Mouse (Mus musculus) stomach, embryonic 15.5 days (tissue): ENCODE results near the gene Erc2. TPM values are rescaled to one million over a fixed set of nuclear protein-coding genes. Genes with fewer than 3 reads are reported as not detected.

Experiments
- ATAC-seq: fragments of 200-750 bp; cut with Nextera tagmentation; 2 replicates; pipeline ENCODE4 v1.8.0; 2017; ENCODE audit warnings: low read depth, moderate number of reproducible peaks, moderate TSS enrichment; ENCODE audit not compliant: insufficient read depth, low FRiP score
- H3K27ac ChIP-seq: fragments of 300-500 bp; sonication (generic); 2 replicates; pipeline ENCODE4 v1.5.1; 2015; ENCODE audit warnings: mild to moderate bottlenecking, inconsistent platforms
- H3K27me3 ChIP-seq: fragments of 300-500 bp; sonication (generic); replicated peaks from 2 replicates; pipeline ENCODE4 v1.6.1; 2015; ENCODE audit warnings: inconsistent platforms
- H3K36me3 ChIP-seq: fragments of 300-500 bp; sonication (generic); 2 replicates; pipeline ENCODE4 v1.6.1; 2015; ENCODE audit warnings: inconsistent platforms
- H3K4me1 ChIP-seq: fragments of 300-500 bp; sonication (generic); 2 replicates; pipeline ENCODE4 v1.6.1; 2015; ENCODE audit warnings: inconsistent platforms
- H3K4me2 ChIP-seq: fragments of 300-500 bp; sonication (generic); 2 replicates; pipeline ENCODE4 v1.6.1; 2015; ENCODE audit warnings: mild to moderate bottlenecking, inconsistent platforms
- H3K4me3 ChIP-seq: fragments of 300-500 bp; sonication (generic); replicated peaks from 2 replicates; pipeline ENCODE4 v1.5.1; 2015; ENCODE audit warnings: inconsistent platforms
- H3K9ac ChIP-seq: fragments of 300-500 bp; sonication (generic); 2 replicates; pipeline ENCODE4 v1.6.1; 2015; ENCODE audit warnings: inconsistent platforms
- H3K9me3 ChIP-seq: fragments of 300-500 bp; sonication (generic); 2 replicates; pipeline ENCODE4 v1.6.1; 2016; ENCODE audit warnings: inconsistent platforms
- WGBS: fragments of 180-500 bp; shearing (Covaris S2); methylation state at CpG from one replicate; pipeline ENCODE4 v1.1.7; 2015; 5-methylcytosine and 5-hydroxymethylcytosine counted together
- polyA plus RNA-seq: library from polyadenylated mRNA; unstranded; fragments of >200 nt; fragmentation: Nextera tagmentation; extraction: Ambion mirVana; gene quantifications from 2 replicates; pipeline ENCODE4 v1.2.1, GENCODE M21; 2015

The Erc2 gene
- polyA plus RNA-seq, 1 experiment from 2014 or later, result 4.8 TPM

DNA sequence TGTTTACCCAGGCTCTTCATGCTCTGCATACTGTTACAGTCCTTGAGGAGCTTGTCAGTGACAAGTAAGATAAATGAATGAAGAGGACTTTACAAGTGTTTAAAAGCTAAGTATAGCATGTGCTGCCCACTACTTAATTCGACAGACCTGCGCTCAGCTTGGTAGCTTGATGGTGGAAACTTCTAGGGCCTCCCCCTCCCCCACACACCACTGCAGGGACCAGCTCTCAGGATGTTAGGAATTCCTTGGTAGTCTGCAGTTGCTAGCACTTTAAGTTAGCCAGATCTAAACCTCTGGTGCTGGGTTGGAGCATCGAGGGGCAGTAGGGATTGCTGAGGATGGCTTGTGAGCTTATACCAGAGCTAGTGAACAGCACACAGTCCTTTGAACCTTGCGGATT is 672.9 kb downstream of the Erc2 start:
- Histone ChIP-seq H3K4me1 (peaks cover 16% of the 10 kb centered on the region; the same call in 1 of the 2 replicates), H3K4me2 (no peak overlapping the region), H3K9me3 (no peaks in the 10 kb centered on the region), H3K36me3 (no peaks in the 10 kb centered on the region), H3K27ac (no peak overlapping the region), H3K9ac (no peak overlapping the region), H3K27me3 (no peaks in the 10 kb centered on the region), H3K4me3 (no peak overlapping the region)
- 22% methylated on average over 4 of the region's 4 CpGs for WGBS
- ATAC-seq, result peak; percentile 53; the same call in 1 of the 2 replicates

DNA sequence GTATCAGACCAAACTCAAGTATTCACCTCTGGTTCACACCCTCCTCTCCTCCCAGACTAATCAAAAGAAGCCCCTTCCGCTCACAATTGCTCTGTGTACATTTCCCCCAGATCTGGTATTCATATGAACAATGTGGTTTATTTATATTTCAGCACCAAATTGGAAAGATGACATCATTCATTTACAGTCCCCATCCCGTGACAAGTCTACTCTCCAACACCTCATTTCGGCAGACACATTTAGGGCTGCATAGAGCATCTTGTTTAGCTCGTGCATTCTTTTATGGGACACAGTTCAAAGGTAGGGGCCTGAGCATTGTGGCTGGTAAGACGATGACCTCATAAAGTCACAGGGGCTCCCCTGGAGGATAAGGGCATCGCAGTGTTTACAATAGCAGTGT is 677.9 kb downstream of the Erc2 start:
- H3K4me2 ChIP-seq, result no peak overlapping the region
- no peaks in the 10 kb centered on the region for H3K27me3 ChIP-seq
- WGBS, result 43% methylated on average over 6 of the region's 6 CpGs
- no peak overlapping the region for H3K4me3 ChIP-seq
- no peak overlapping the region for H3K27ac ChIP-seq
- H3K9ac ChIP-seq, result no peak overlapping the region
- H3K9me3 ChIP-seq, result no peaks in the 10 kb centered on the region
- no peaks in the 10 kb centered on the region for H3K36me3 ChIP-seq
- H3K4me1 ChIP-seq, result peaks cover 9% of the 10 kb centered on the region; the same call in 1 of the 2 replicates
- ATAC-seq, result no peak

DNA sequence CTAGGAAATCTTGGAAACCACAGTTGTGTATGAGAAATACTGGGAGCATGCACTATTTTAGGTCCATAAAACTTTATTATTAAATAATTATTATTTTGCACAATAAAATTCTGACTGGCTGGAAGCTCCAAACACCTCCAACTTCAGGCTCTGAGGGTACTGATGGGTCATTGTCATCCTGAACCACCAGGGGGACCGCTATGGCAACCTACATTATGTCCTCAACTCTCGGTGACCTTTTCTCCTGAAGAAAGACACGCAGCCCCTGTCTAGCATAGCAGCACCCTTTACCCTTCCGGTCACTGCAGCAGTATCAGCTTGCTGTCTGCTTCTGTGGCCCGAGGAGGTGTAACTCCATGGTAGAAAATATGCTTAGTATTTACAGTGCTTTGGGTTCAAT is 679.0 kb downstream of the Erc2 start:
- ATAC-seq, result no peak
- Histone ChIP-seq H3K27me3 (no peaks in the 10 kb centered on the region), H3K9ac (no peak overlapping the region), H3K36me3 (no peaks in the 10 kb centered on the region), H3K4me2 (no peak overlapping the region), H3K4me3 (no peak overlapping the region), H3K9me3 (no peaks in the 10 kb centered on the region), H3K27ac (no peak overlapping the region), H3K4me1 (no peaks in the 10 kb centered on the region)
- WGBS, result 57% methylated on average over 5 of the region's 5 CpGs

- no peak for ATAC-seq
- Histone ChIP-seq H3K27ac (no peak overlapping the region), H3K36me3 (no peaks in the 10 kb centered on the region), H3K9ac (no peak overlapping the region), H3K4me1 (no peaks in the 10 kb centered on the region), H3K4me2 (no peak overlapping the region), H3K27me3 (no peaks in the 10 kb centered on the region), H3K9me3 (no peaks in the 10 kb centered on the region), H3K4me3 (no peak overlapping the region)
- 61% methylated on average over 5 of the region's 5 CpGs for WGBS
Observed at GRCm38 (mm10) chr14:28304131-28304530, 681.9 kb downstream of the Erc2 start.

DNA sequence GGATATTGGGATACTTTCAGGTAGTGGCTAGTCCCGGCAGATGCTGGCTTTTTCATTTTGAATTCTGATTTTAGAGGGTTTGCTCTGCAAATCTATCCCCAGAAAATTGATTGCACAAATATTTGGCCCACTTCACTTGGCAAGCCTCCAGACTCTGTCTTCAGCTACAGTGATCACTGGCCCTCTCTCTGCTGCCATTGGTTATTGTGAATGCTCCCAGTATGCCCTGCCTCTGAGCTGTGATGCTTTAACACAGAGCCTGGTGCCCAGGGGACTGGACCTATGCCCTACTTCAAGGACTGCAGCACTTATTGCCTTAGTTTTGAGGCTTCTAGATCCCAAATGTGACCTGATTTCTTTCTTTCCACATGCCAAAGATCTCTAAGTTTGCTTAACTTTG is 686.4 kb downstream of the Erc2 start:
- no peaks in the 10 kb centered on the region for H3K27me3 ChIP-seq
- no peak for ATAC-seq
- 50% methylated on average over 1 of the region's 1 CpGs for WGBS
- H3K9me3 ChIP-seq, result no peaks in the 10 kb centered on the region
- H3K9ac ChIP-seq, result no peak overlapping the region
- no peak overlapping the region for H3K27ac ChIP-seq
- H3K4me3 ChIP-seq, result no peak overlapping the region
- H3K36me3 ChIP-seq, result no peaks in the 10 kb centered on the region
- H3K4me1 ChIP-seq, result peaks cover 11% of the 10 kb centered on the region
- H3K4me2 ChIP-seq, result no peak overlapping the region

- no peak for ATAC-seq
- peaks cover 3% of the 10 kb centered on the region; the same call in 1 of the 2 replicates for H3K4me1 ChIP-seq
- WGBS, result 79% methylated on average over 7 of the region's 7 CpGs
- H3K4me3 ChIP-seq, result no peak overlapping the region
- H3K9ac ChIP-seq, result no peak overlapping the region
- H3K27me3 ChIP-seq, result no peaks in the 10 kb centered on the region
- no peaks in the 10 kb centered on the region for H3K36me3 ChIP-seq
- no peak overlapping the region for H3K27ac ChIP-seq
- no peaks in the 10 kb centered on the region for H3K9me3 ChIP-seq
- H3K4me2 ChIP-seq, result no peak overlapping the region
Observed at GRCm38 (mm10) chr14:28316851-28317250, 694.6 kb downstream of the Erc2 start.

- Histone ChIP-seq H3K4me3 (no peak overlapping the region), H3K27me3 (no peaks in the 10 kb centered on the region), H3K27ac (no peak overlapping the region), H3K9me3 (no peaks in the 10 kb centered on the region), H3K4me1 (no peaks in the 10 kb centered on the region), H3K36me3 (no peaks in the 10 kb centered on the region), H3K9ac (no peak overlapping the region), H3K4me2 (no peak overlapping the region)
- ATAC-seq, result no peak
- WGBS, result 60% methylated on average over 5 of the region's 5 CpGs
Observed at GRCm38 (mm10) chr14:28321916-28322534, 699.8 kb downstream of the Erc2 start.

DNA sequence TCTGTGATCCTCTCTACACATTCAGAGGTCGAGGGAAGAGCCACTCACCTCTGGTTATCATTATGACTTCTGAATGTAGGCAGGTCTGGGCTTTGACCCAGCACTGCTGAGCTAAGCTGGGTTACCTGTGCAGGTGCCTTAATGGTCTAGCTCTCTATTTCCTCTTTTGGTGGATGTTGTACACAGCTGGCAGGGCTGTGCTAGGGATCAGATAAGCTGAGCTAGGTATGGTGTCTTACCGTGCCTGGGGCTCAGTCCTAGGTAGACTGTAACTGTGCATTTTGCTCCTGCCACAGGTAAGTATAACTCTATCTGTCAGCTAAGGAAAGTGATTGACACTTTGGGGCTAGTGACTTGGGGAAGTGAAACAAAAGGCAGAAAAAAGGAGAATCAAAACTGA is 701.0 kb downstream of the Erc2 start:
- Histone ChIP-seq H3K4me3 (no peak overlapping the region), H3K4me1 (no peaks in the 10 kb centered on the region), H3K9ac (no peak overlapping the region), H3K27ac (no peak overlapping the region), H3K27me3 (no peaks in the 10 kb centered on the region), H3K36me3 (no peaks in the 10 kb centered on the region), H3K9me3 (no peaks in the 10 kb centered on the region), H3K4me2 (no peak overlapping the region)
- 78% methylated on average over 2 of the region's 2 CpGs for WGBS
- no peak for ATAC-seq

DNA sequence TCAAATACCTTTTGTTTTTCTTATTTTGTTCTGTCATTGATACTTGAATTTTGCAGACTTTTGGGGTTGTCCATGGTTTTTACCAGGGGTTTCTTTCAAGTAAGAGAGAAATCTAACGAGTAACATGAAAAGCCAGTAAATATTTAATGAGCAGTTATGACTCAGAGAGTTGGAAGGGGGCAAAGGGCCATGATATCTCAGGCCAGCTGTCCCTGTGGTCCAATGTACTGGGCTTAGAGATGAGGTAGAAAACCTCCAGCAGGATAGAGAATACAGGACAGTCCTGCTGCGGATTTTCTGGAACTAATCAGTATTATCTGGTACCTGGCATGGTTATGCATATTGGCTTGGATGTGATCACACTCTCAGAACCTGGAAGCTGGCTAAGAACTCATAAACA is 701.5 kb downstream of the Erc2 start:
- H3K9ac ChIP-seq, result no peak overlapping the region
- ATAC-seq, result no peak
- H3K4me2 ChIP-seq, result no peak overlapping the region
- no peak overlapping the region for H3K27ac ChIP-seq
- 53% methylated on average over 2 of the region's 2 CpGs for WGBS
- no peaks in the 10 kb centered on the region for H3K9me3 ChIP-seq
- H3K4me1 ChIP-seq, result no peaks in the 10 kb centered on the region
- no peaks in the 10 kb centered on the region for H3K27me3 ChIP-seq
- H3K4me3 ChIP-seq, result no peak overlapping the region
- no peaks in the 10 kb centered on the region for H3K36me3 ChIP-seq

DNA sequence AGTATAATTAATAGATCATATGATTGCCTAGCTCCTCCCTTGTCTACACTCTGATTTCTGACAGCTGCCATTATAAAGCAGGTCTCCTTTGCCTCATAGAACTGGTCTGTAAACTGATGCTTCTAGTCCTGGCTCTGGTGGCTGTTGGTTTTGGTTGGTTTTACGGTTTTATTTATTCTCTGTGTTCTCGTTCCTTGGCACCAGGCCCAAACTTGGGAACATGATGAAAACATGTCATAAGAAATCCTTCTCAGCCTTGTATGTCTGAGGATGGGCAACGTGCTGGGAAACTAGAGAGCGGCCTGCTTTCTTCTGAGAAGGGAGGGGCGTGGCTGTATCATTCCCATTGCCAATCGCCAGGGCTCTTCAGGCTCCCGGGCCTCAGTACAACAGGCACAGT is 704.2 kb downstream of the Erc2 start:
- Histone ChIP-seq H3K9ac (no peak overlapping the region), H3K27me3 (no peaks in the 10 kb centered on the region), H3K4me1 (no peaks in the 10 kb centered on the region), H3K9me3 (no peaks in the 10 kb centered on the region), H3K4me3 (no peak overlapping the region), H3K4me2 (no peak overlapping the region), H3K36me3 (no peaks in the 10 kb centered on the region), H3K27ac (no peak overlapping the region)
- no peak for ATAC-seq
- WGBS, result 69% methylated on average over 7 of the region's 7 CpGs

GRCm38 (mm10) chr14:28328512-28328911 is 706.3 kb downstream of the Erc2 start:
- ATAC-seq, result no peak
- H3K9me3 ChIP-seq, result no peaks in the 10 kb centered on the region
- H3K9ac ChIP-seq, result no peak overlapping the region
- no peak overlapping the region for H3K27ac ChIP-seq
- no peaks in the 10 kb centered on the region for H3K27me3 ChIP-seq
- H3K4me2 ChIP-seq, result no peak overlapping the region
- peaks cover under 1% of the 10 kb centered on the region; the same call in 1 of the 2 replicates for H3K4me1 ChIP-seq
- H3K4me3 ChIP-seq, result no peak overlapping the region
- 65% methylated on average over 8 of the region's 8 CpGs for WGBS
- no peaks in the 10 kb centered on the region for H3K36me3 ChIP-seq

DNA sequence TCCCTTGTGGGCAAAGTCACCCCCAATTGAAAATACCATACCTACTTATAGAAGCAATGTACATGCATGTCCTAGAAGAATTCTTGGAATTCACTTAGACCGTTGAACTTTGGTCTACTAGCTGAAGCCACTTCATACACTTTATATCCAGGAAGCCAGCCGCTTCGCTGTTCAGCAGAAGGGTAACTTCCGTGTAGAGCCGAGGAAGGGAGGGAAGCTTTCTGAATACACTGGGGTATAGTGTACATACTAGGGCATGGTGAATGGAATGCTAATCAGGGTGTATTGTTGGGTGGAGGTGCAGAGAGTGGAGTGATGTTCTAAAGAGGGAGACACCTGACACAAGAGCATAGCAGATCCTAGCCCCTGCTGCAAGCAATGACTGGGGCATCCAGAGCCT is 708.9 kb downstream of the Erc2 start:
- Histone ChIP-seq H3K9ac (no peak overlapping the region), H3K4me3 (no peak overlapping the region), H3K9me3 (no peaks in the 10 kb centered on the region), H3K27me3 (no peaks in the 10 kb centered on the region), H3K36me3 (no peaks in the 10 kb centered on the region), H3K4me2 (no peak overlapping the region), H3K27ac (no peak overlapping the region), H3K4me1 (peaks cover 4% of the 10 kb centered on the region; the same call in 1 of the 2 replicates)
- no peak for ATAC-seq
- 75% methylated on average over 5 of the region's 5 CpGs for WGBS
